Mouse (Mus musculus) limb, embryonic 15.5 days (tissue): Measurements from ENCODE around the gene Satb2. TPM values are rescaled to one million over a fixed set of nuclear protein-coding genes. Genes with fewer than 3 reads are reported as not detected.

Experiments used
- ATAC-seq: fragments of 200-750 bp; cut with Nextera tagmentation; 2 replicates; pipeline ENCODE4 v1.8.0; 2017; ENCODE audit warnings: low read depth, moderate TSS enrichment; ENCODE audit not compliant: insufficient number of reproducible peaks, low FRiP score, low TSS enrichment
- H3K27ac ChIP-seq: fragments of 300-500 bp; sonication (generic); 2 replicates; pipeline ENCODE4 v1.5.1; 2015; ENCODE audit warnings: moderate library complexity, mild to moderate bottlenecking, inconsistent platforms
- H3K27me3 ChIP-seq: fragments of 300-500 bp; sonication (generic); 2 replicates; pipeline ENCODE4 v1.6.1; 2015; ENCODE audit warnings: inconsistent platforms
- H3K36me3 ChIP-seq: fragments of 300-500 bp; sonication (generic); 2 replicates; pipeline ENCODE4 v1.6.1; 2015; ENCODE audit warnings: inconsistent platforms
- H3K4me1 ChIP-seq: fragments of 300-500 bp; sonication (generic); 2 replicates; pipeline ENCODE4 v1.6.1; 2015; ENCODE audit warnings: inconsistent platforms
- H3K4me2 ChIP-seq: fragments of 300-500 bp; sonication (generic); 2 replicates; pipeline ENCODE4 v1.6.1; 2015; ENCODE audit warnings: mild to moderate bottlenecking, inconsistent platforms
- H3K4me3 ChIP-seq: fragments of 300-500 bp; sonication (generic); 2 replicates; pipeline ENCODE4 v1.5.1; 2015; ENCODE audit warnings: mild to moderate bottlenecking, inconsistent platforms
- H3K9ac ChIP-seq: fragments of 300-500 bp; sonication (generic); 2 replicates; pipeline ENCODE4 v1.6.1; 2015; ENCODE audit warnings: inconsistent platforms
- H3K9me3 ChIP-seq: fragments of 300-500 bp; sonication (generic); 2 replicates; pipeline ENCODE4 v1.6.1; 2016; ENCODE audit warnings: inconsistent platforms
- WGBS: fragments of 180-500 bp; shearing (Covaris S2); methylation state at CpG from one replicate; pipeline ENCODE4 v1.1.7; 2015; 5-methylcytosine and 5-hydroxymethylcytosine counted together
- polyA plus RNA-seq: library from polyadenylated mRNA; unstranded; fragments of >200 nt; fragmentation: Nextera tagmentation; extraction: Ambion mirVana; gene quantifications from 2 replicates; pipeline ENCODE4 v1.2.1, GENCODE M21; 2015

Satb2 gene
- polyA plus RNA-seq, 1 experiment from 2014 or later: 4.3 TPM

DNA sequence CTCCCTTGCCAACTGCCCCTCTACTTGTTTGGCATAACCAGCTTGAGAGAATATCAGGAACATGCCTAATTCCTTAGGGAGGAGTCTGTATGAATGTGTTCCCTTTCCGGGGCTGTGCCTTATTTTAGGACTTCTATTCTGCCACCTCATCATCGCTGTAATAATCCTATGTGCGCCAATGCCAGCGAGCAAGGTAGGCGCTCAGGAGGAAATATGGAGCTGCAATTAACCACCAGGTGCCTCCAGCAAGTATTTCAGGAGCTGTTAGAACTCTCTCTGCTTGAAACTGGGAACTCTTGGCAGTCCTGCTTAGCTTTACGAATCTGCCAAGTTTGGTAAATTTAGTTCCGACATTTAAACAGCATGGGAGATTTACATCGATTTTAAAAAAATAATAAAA is 128.0 kb downstream of the Satb2 start:
- WGBS: 65% methylated on average over 8 of the region's 8 CpGs
- Histone ChIP-seq H3K4me2 (no peak overlapping the region), H3K4me3 (no peak overlapping the region), H3K27me3 (no peaks in the 10 kb centered on the region), H3K27ac (no peak overlapping the region), H3K9me3 (no peaks in the 10 kb centered on the region), H3K36me3 (no peaks in the 10 kb centered on the region), H3K9ac (no peak overlapping the region), H3K4me1 (no peaks in the 10 kb centered on the region)
- no peak for ATAC-seq

DNA sequence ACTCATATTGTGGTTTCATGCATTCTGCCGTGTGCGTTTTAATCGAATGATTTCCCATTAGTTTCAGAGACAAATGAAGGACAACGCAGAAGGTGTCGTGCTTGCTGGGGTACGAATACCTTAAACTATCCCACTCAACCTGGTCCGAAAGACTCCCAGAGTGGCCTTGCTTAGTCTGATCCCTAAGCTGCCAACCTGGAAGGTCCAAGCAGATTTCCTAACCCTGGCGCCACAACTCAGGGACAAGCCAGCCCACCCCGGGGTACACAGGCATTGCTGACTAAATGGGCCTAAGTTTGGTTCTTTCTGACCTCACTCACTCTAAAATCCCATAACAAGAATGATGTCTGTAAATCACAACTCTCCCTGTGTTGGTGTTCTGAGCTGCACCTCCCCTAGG is 132.1 kb downstream of the Satb2 start:
- ATAC-seq: no peak
- H3K4me2 ChIP-seq: no peak overlapping the region
- H3K9me3 ChIP-seq: no peaks in the 10 kb centered on the region
- no peak overlapping the region for H3K4me3 ChIP-seq
- H3K27me3 ChIP-seq: no peaks in the 10 kb centered on the region
- H3K27ac ChIP-seq: no peak overlapping the region
- no peaks in the 10 kb centered on the region; the same call in 1 of the 2 replicates for H3K4me1 ChIP-seq
- 91% methylated on average over 9 of the region's 9 CpGs for WGBS
- H3K36me3 ChIP-seq: no peaks in the 10 kb centered on the region
- no peak overlapping the region for H3K9ac ChIP-seq

DNA sequence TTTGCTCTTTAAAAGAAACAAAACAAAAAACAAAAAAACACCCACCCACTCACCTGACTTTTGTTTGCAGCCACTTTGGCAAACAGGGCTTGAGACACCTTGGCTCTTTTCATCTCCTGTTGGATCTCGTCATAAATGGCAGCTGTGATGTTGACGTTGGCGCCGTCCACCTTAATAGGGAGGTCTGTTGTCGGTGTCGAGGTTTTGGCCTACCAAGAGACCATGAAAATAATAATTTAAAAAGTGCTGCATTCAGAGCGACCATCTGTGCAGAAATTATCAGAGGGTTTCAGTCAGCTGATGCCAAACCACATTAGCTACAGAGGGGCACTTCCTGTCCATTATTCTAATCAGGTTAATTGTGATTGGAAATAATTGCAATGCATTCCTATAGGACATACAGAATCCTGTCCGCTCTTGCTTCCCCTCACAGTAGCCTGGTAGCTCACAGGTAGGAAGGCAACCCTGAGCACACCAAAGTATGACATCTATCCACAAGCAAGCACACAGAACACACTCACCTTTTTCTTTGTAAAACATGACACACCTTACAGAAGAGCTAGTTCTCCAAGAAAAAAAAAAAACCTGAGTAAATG is 132.8 kb downstream of the Satb2 start:
- H3K9ac ChIP-seq: no peak overlapping the region
- H3K27me3 ChIP-seq: no peaks in the 10 kb centered on the region
- H3K36me3 ChIP-seq: no peaks in the 10 kb centered on the region
- no peak overlapping the region for H3K4me3 ChIP-seq
- WGBS: 59% methylated on average over 8 of the region's 8 CpGs
- H3K27ac ChIP-seq: no peak overlapping the region
- no peaks in the 10 kb centered on the region; the same call in 1 of the 2 replicates for H3K4me1 ChIP-seq
- no peaks in the 10 kb centered on the region for H3K9me3 ChIP-seq
- ATAC-seq: no peak
- H3K4me2 ChIP-seq: no peak overlapping the region

DNA sequence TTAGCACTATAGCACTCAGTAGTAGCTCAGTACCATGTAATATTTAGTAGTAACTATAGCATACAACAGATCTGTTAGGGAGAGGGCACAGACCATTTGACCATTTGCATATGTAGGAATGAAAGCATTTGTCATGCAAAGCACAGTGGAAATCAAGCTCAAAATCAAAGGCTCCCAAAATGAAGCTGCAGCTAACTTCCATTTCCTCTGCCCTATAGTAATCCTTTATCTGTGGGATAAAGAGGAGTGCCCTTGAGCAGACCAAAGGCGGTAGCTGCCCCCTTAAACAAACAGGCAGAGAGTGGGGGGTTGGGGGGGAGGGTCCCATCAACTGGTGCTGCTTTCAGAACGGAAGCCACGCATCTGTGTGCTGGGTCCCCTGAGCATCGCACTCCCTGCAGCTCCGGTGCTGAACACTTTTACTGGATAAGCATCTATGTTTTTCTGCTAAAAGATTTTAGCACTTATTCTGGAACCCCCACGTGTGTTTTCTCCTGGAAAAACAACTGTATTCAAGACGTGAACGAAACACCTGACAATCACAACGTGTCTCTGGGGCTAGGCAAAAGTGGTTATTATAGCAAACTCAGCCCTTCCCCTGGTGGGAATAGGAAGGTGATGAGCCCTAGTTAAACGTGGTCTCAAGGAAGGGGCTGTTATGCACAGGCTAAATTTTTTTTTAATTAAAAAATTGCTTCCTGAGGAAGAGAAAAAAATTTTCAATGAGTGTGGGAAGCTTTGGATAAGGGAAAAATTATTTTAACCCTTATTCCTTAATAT is 133.7 kb downstream of the Satb2 start:
- WGBS: 21% methylated on average over 10 of the region's 10 CpGs
- no peak for ATAC-seq

DNA sequence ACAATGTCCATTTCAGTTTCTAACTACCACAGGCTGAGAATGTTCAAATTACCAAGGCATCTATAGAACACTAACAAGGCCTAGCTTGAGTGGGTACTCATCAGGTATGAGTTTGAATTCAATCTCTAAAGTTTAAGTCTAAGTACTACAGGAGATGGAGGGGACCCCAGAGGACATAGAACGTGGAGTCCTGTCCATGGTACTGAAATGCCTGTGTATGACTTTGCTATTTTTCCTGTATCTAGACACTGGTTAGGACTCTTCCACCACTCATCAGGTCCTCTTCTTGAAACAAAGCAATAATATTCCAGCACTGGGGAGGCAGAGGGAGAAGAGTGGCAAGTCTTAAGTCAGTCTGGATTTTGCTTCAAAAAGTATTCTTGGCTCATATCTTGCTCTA is 139.5 kb downstream of the Satb2 start:
- Histone ChIP-seq H3K9ac (no peak overlapping the region), H3K27me3 (no peaks in the 10 kb centered on the region), H3K4me1 (no peaks in the 10 kb centered on the region; the same call in 1 of the 2 replicates), H3K4me3 (no peak overlapping the region), H3K9me3 (no peaks in the 10 kb centered on the region), H3K36me3 (no peaks in the 10 kb centered on the region), H3K4me2 (no peak overlapping the region), H3K27ac (no peak overlapping the region)
- whole genome bisulfite sequencing: 27% methylated on average over 1 of the region's 1 CpGs
- no peak for ATAC-seq

More for the DNA sequence above, 133.7 kb downstream of the Satb2 start:
- H3K27me3 ChIP-seq: no peaks in the 10 kb centered on the region
- H3K9me3 ChIP-seq: no peaks in the 10 kb centered on the region
- no peak overlapping the region for H3K27ac ChIP-seq
- no peak overlapping the region for H3K4me3 ChIP-seq
- H3K4me1 ChIP-seq: no peaks in the 10 kb centered on the region; the same call in 1 of the 2 replicates
- H3K9ac ChIP-seq: no peak overlapping the region
- H3K36me3 ChIP-seq: no peaks in the 10 kb centered on the region
- H3K4me2 ChIP-seq: no peak overlapping the region

DNA sequence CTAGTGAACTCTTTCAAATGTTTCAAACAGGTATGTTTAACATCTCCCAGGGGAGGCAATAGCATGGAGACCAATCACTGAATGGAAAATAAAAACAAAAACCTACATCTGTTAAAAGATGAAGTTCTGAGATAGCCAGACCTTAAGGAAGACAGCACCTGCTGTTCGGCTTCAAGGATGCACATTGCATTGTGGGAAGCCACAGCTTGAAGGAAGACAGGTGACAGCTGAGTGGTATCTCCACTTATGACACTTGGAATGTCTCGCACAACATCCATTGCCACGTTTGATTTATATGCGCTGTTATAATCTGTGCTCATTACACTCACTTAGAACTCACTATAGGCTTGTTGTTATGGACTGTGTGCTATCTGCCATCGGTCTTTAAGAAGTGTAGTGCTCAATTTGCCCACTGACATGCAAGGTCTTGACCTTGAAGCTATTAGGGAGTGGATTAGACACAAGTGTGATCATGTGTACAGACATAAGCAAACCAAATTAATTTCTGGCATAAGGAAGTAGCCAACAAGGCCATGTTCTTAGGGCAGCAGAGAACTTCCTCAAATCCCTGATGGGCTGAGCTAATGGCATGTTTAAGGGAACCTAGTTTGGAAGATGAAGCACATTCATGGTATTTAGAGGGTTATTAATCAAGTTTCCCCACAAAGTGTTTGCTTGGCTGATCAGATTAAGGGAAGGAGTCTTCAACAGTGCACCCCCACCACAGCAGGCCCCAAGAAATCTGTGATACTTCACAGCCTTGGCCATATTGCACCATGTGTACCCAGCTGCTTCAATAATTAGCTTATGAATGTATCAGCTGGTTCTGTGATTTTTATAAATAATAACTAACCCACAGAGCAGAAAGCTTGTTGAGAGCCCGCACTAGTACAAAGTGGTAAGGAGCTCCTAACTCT is 144.2 kb downstream of the Satb2 start:
- ATAC-seq: no peak
- WGBS: 86% methylated on average over 6 of the region's 6 CpGs
- H3K4me2 ChIP-seq: no peak overlapping the region
- no peaks in the 10 kb centered on the region for H3K36me3 ChIP-seq
- H3K9ac ChIP-seq: no peak overlapping the region
- H3K27me3 ChIP-seq: no peaks in the 10 kb centered on the region
- no peaks in the 10 kb centered on the region for H3K9me3 ChIP-seq
- H3K4me3 ChIP-seq: no peak overlapping the region
- H3K4me1 ChIP-seq: 0 out of 2 replicates have a peak, but pooled peaks cover 3% of the 10 kb centered on the region
- no peak overlapping the region for H3K27ac ChIP-seq

DNA sequence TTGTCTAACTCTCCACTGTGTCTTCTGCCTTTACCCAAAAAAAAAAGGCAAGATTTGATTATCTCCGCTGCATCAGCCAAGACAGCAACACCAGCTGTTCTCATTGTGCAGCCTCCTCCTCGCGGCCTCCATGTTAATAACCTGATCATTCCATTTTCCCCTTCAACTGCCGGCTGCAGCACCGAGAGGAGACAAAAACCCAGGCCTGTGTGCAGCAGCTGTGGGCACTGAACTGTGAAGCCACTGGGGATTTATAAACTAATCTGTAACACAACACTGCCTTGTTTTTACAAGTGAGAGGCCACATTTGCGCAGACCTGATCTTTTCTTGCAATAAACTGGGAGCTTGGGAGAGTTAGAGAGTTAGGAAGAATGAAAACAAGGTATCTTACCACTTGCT is 145.1 kb downstream of the Satb2 start:
- Histone ChIP-seq H3K27ac (no peak overlapping the region), H3K4me2 (no peak overlapping the region), H3K4me1 (0 out of 2 replicates have a peak, but pooled peaks cover 3% of the 10 kb centered on the region), H3K4me3 (no peak overlapping the region), H3K36me3 (no peaks in the 10 kb centered on the region), H3K9ac (no peak overlapping the region), H3K27me3 (no peaks in the 10 kb centered on the region), H3K9me3 (no peaks in the 10 kb centered on the region)
- no peak for ATAC-seq
- 29% methylated on average over 6 of the region's 6 CpGs for WGBS

DNA sequence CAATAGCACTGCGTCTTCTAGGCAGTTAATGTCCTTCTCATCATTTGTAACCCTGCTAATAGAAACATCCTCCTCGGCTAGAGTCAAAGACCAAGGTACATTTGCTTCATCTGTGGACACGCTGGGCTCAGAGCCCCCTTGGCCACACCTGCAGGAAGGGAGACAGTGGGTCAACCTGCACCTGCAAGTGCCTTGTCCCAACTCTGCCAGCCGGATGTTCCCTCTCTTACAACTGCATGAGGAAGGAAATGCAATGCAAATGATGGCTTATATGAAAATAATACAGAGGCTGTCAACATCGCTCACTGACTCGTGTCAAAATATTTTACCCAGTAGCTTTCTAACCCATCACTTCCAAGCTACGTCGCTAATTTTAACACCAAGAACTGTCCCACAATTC is 145.7 kb downstream of the Satb2 start:
- no peak overlapping the region for H3K27ac ChIP-seq
- H3K4me1 ChIP-seq: 0 out of 2 replicates have a peak, but pooled peaks cover 3% of the 10 kb centered on the region
- no peaks in the 10 kb centered on the region for H3K36me3 ChIP-seq
- no peak for ATAC-seq
- H3K9ac ChIP-seq: no peak overlapping the region
- 83% methylated on average over 8 of the region's 8 CpGs for WGBS
- no peaks in the 10 kb centered on the region for H3K27me3 ChIP-seq
- H3K4me3 ChIP-seq: no peak overlapping the region
- no peaks in the 10 kb centered on the region for H3K9me3 ChIP-seq
- no peak overlapping the region for H3K4me2 ChIP-seq

DNA sequence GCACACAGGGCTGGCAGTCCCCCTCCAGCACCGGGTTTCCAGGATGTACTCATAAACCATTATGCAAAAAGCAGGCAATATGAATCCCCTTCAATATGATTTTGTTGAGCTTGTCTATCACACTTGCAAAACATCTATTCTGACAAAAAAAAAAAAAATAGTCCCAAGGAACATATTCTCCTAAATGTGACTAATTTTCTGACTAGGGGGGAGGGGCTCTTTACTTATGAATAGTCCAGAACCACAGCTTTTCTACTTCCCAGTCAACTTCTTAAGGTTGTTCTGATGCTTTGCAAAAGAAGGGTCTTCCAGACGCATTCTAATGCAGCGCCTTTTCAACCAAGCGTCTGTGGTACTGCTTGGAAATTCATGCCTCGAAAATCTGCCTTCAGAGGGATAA is 155.7 kb downstream of the Satb2 start:
- no peaks in the 10 kb centered on the region for H3K27me3 ChIP-seq
- H3K36me3 ChIP-seq: no peaks in the 10 kb centered on the region
- H3K4me2 ChIP-seq: no peak overlapping the region
- 84% methylated on average over 5 of the region's 5 CpGs for WGBS
- no peak for ATAC-seq
- H3K27ac ChIP-seq: no peak overlapping the region
- H3K9ac ChIP-seq: no peak overlapping the region
- no peak overlapping the region for H3K4me3 ChIP-seq
- no peaks in the 10 kb centered on the region for H3K4me1 ChIP-seq
- H3K9me3 ChIP-seq: no peaks in the 10 kb centered on the region

DNA sequence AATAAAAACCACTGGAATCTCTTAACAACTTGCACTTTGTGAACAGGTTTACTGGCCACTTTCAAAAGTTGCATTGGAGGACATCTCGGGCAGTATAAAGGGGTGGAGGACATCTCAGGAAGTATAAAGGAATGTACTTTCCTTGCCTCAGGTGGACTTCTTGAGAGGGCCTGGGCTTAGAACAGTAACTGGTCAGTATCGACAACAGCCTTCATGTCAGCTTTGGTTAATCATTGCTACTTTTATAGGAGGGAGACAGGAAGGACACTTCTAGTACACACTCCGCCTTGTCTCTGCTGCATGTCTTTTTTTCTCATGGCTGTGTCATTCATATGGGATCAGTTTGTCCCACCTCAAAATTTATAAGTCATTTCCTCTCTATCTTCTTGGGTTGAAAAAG is 156.4 kb downstream of the Satb2 start:
- WGBS: 78% methylated on average over 3 of the region's 3 CpGs
- no peak for ATAC-seq

DNA sequence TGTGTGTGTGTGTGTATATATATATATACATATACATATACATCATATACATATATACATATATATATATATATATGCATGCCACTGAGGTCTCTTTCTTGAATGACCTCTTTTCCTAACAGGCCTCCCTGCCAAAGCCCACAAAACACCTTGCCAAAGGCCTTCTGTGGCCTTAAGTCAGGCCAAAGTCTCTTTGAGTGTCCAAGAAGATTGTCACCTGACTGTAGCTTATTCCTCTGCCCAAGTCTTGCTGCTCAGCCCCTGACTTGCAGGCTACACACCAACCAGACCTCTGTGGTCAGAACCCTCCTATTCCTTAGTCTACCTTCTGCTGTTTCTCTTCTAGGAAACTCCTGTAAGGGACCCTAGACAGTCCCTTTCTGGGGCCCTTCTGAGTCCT is 164.9 kb downstream of the Satb2 start:
- Histone ChIP-seq H3K27ac (no peak overlapping the region), H3K4me2 (no peak overlapping the region), H3K36me3 (no peaks in the 10 kb centered on the region), H3K9me3 (no peaks in the 10 kb centered on the region), H3K9ac (no peak overlapping the region), H3K27me3 (no peaks in the 10 kb centered on the region), H3K4me1 (no peaks in the 10 kb centered on the region), H3K4me3 (no peak overlapping the region)
- no peak for ATAC-seq

More for the DNA sequence above, 156.4 kb downstream of the Satb2 start:
- H3K4me3 ChIP-seq: no peak overlapping the region
- H3K27me3 ChIP-seq: no peaks in the 10 kb centered on the region
- no peaks in the 10 kb centered on the region for H3K9me3 ChIP-seq
- no peaks in the 10 kb centered on the region for H3K36me3 ChIP-seq
- H3K27ac ChIP-seq: no peak overlapping the region
- no peaks in the 10 kb centered on the region for H3K4me1 ChIP-seq
- no peak overlapping the region for H3K4me2 ChIP-seq
- no peak overlapping the region for H3K9ac ChIP-seq

DNA sequence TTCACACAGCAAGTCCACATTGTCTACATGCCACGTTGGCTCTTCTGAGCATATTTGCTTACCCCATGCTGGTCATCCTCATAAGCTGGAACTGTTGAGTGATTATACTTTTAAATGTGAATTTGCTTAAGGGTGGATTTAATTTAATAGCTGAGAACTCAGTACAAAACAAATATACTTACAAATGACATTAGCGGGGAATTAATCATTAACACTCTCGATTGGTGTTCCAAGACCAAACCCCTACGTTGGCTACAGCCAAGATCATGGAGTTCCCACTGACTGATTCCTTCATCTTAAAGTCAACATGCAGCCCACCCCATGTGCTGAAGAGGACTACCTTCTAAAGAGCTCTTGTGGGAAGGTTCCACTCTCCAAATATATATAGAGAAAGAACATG is 165.5 kb downstream of the Satb2 start:
- H3K4me3 ChIP-seq: no peak overlapping the region
- 88% methylated on average over 4 of the region's 4 CpGs for WGBS

More for the DNA sequence above, 165.5 kb downstream of the Satb2 start:
- Histone ChIP-seq H3K27ac (no peak overlapping the region), H3K4me1 (no peaks in the 10 kb centered on the region), H3K36me3 (no peaks in the 10 kb centered on the region), H3K9me3 (no peaks in the 10 kb centered on the region), H3K4me2 (no peak overlapping the region), H3K27me3 (no peaks in the 10 kb centered on the region), H3K9ac (no peak overlapping the region)
- no peak for ATAC-seq
